Mouse (Mus musculus): Measurements from ENCODE around the gene Kdm2b.

Gene Kdm2b

GRCm38 (mm10) chr5:122888612-122889214 lies 100.9 kb downstream of the Kdm2b start:
- DNase-seq (ENCODE audit: low spot score), result no peak

- no peak for DNase-seq (ENCODE audit: low spot score)
Observed at GRCm38 (mm10) chr5:122887926-122888611, 101.6 kb downstream of the Kdm2b start.

- no peak for DNase-seq (ENCODE audit: low spot score)
Observed at GRCm38 (mm10) chr5:122887033-122887432, 102.6 kb downstream of the Kdm2b start.

- no peak for DNase-seq (ENCODE audit: low spot score)
Observed at GRCm38 (mm10) chr5:122884594-122885348, 104.9 kb downstream of the Kdm2b start.

- DNase-seq (ENCODE audit: low spot score), result no peak
Observed at GRCm38 (mm10) chr5:122883652-122884235, 105.9 kb downstream of the Kdm2b start.

- DNase-seq (ENCODE audit: low spot score), result no peak
Observed at GRCm38 (mm10) chr5:122883237-122883636, 106.4 kb downstream of the Kdm2b start.

GRCm38 (mm10) chr5:122882256-122883050 lies 107.2 kb downstream of the Kdm2b start:
- DNase-seq (ENCODE audit: low spot score), result no peak

- peak; percentile 67 for DNase-seq (ENCODE audit: low spot score)
Observed at GRCm38 (mm10) chr5:122881313-122881712, 108.3 kb downstream of the Kdm2b start.

GRCm38 (mm10) chr5:122880241-122880980 lies 109.2 kb downstream of the Kdm2b start:
- no peak for DNase-seq (ENCODE audit: low spot score)

- DNase-seq (ENCODE audit: low spot score), result no peak
Observed at GRCm38 (mm10) chr5:122876671-122877070, 113.0 kb downstream of the Kdm2b start.

- no peak for DNase-seq (ENCODE audit: low spot score)
Observed at GRCm38 (mm10) chr5:122874359-122874758, 115.3 kb downstream of the Kdm2b start.

- no peak for DNase-seq (ENCODE audit: low spot score)
Observed at GRCm38 (mm10) chr5:122873573-122873972, 116.0 kb downstream of the Kdm2b start.

- DNase-seq (ENCODE audit: low spot score), result no peak
Observed at GRCm38 (mm10) chr5:122872626-122873025, 117.0 kb downstream of the Kdm2b start.

GRCm38 (mm10) chr5:122863053-122863452 lies 126.6 kb downstream of the Kdm2b start:
- DNase-seq (ENCODE audit: low spot score), result no peak

- DNase-seq (ENCODE audit: low spot score), result no peak
Observed at GRCm38 (mm10) chr5:122855858-122856257, 133.8 kb downstream of the Kdm2b start.

GRCm38 (mm10) chr5:122852611-122853010 lies 137.0 kb downstream of the Kdm2b start:
- DNase-seq (ENCODE audit: low spot score), result no peak

GRCm38 (mm10) chr5:122850319-122851002 lies 139.2 kb downstream of the Kdm2b start:
- no peak for DNase-seq (ENCODE audit: low spot score)

- peak; percentile 97 for DNase-seq (ENCODE audit: low spot score)
Observed at GRCm38 (mm10) chr5:122849521-122850318, 139.9 kb downstream of the Kdm2b start, which contains the start of gene Rnf34. TSS of gene Rnf34 (plus strand) at chr5:122850048.

GRCm38 (mm10) chr5:122843799-122844198 lies 145.8 kb downstream of the Kdm2b start:
- DNase-seq (ENCODE audit: low spot score), result no peak

- no peak for DNase-seq (ENCODE audit: low spot score)
Observed at GRCm38 (mm10) chr5:122841126-122841525, 148.5 kb downstream of the Kdm2b start.
